Mouse (Mus musculus): ENCODE results near the gene Dedd2.

DNA sequence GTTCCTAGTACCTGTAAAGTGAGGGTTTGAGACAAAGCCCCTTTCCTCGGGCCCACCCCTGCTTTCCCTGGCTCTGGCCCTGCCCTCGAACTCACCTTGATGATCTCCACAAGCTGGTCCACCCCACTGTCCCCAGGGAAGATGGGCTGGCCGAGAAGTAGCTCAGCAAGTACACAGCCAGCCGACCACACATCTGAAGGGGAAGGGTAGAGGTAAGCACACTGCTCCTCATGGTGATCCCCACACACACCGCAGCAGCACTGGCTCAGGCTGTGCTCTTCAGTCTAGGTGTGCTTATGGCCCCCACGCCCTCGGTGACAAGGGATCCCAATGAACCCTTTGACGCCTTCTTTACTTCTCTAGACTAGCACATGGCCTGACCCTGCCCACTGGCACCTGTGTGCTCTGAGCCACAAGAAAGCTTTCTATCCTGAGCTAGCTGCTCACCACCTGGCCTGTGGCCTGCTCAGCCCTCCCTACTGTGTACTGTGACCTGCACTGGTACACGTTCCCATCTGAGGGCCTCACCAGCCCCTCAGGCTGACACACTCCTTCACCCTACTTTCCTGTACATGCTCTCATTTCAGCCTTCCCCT lies 10.4 kb upstream of the Dedd2 start:
- TF ChIP-seq CTCF (IDR thresholded peaks at IDR 0.05) (no peak), EP300 (IDR thresholded peaks at IDR 0.05) (no peak)
